Mouse (Mus musculus) embryonic facial prominence, embryonic 11.5 days (tissue): ENCODE measurements at regions not wholly inside any gene's neighbourhood (a gene's known extent, or its start where the extent isn't known, plus 50 kb on each side); places are given as distances from the start of the nearest gene placed in this dataset.
A peak's percentile ranks its signal among the peaks of the same experiment; 100 is the strongest.

Source experiments
- ATAC-seq: fragments of 200-750 bp; cut with Nextera tagmentation; replicated peaks from 2 replicates; pipeline ENCODE4 v1.8.0; 2017; ENCODE audit warnings: low read depth; ENCODE audit not compliant: insufficient number of reproducible peaks, low FRiP score, low TSS enrichment
- DNase-seq: peaks from one replicate; pipeline ENCODE4 v3.0.0-alpha.2; 2015; ENCODE audit warnings: low spot score
- H3K27ac ChIP-seq: fragments of 300-500 bp; sonication (generic); replicated peaks from 2 replicates; pipeline ENCODE4 v1.5.1; 2014; ENCODE audit warnings: mild to moderate bottlenecking, low read depth, low read length, control low read depth
- H3K27me3 ChIP-seq: fragments of 300-500 bp; sonication (generic); 2 replicates; pipeline ENCODE4 v1.6.1; 2014; ENCODE audit warnings: mild to moderate bottlenecking, low read length, moderate library complexity, mixed read lengths; ENCODE audit not compliant: control insufficient read depth, insufficient read depth
- H3K36me3 ChIP-seq: fragments of 300-500 bp; sonication (generic); replicated peaks from 2 replicates; pipeline ENCODE4 v1.6.1; 2014; ENCODE audit warnings: low read depth, mild to moderate bottlenecking, low read length, moderate library complexity, mixed read lengths; ENCODE audit not compliant: control insufficient read depth, insufficient read depth
- H3K4me1 ChIP-seq: fragments of 300-500 bp; sonication (generic); 2 replicates; pipeline ENCODE4 v1.6.1; 2014; ENCODE audit warnings: low read length, mixed read lengths; ENCODE audit not compliant: control insufficient read depth, insufficient read depth
- H3K4me2 ChIP-seq: fragments of 300-500 bp; sonication (generic); 2 replicates; pipeline ENCODE4 v1.6.1; 2014; ENCODE audit warnings: low read depth, mild to moderate bottlenecking, control low read depth, low read length, moderate library complexity
- H3K4me3 ChIP-seq: fragments of 300-500 bp; sonication (generic); 2 replicates; pipeline ENCODE4 v1.5.1; 2014; ENCODE audit warnings: low read depth, low read length, control low read depth
- H3K9ac ChIP-seq: fragments of 300-500 bp; sonication (generic); replicated peaks from 2 replicates; pipeline ENCODE4 v1.6.1; 2014; ENCODE audit warnings: mild to moderate bottlenecking, control low read depth, low read length
- H3K9me3 ChIP-seq: fragments of 300-500 bp; sonication (generic); replicated peaks from 2 replicates; pipeline ENCODE4 v1.6.1; 2016; ENCODE audit warnings: mild to moderate bottlenecking, low read length, inconsistent platforms, mixed read lengths; ENCODE audit not compliant: control insufficient read depth
- WGBS: fragments of 180-500 bp; shearing (Covaris S2); extraction: QIAGEN DNeasy Blood & Tissue Kit; methylation state at CpG from one replicate; pipeline ENCODE4 v1.1.7; 2014; 5-methylcytosine and 5-hydroxymethylcytosine counted together

DNA sequence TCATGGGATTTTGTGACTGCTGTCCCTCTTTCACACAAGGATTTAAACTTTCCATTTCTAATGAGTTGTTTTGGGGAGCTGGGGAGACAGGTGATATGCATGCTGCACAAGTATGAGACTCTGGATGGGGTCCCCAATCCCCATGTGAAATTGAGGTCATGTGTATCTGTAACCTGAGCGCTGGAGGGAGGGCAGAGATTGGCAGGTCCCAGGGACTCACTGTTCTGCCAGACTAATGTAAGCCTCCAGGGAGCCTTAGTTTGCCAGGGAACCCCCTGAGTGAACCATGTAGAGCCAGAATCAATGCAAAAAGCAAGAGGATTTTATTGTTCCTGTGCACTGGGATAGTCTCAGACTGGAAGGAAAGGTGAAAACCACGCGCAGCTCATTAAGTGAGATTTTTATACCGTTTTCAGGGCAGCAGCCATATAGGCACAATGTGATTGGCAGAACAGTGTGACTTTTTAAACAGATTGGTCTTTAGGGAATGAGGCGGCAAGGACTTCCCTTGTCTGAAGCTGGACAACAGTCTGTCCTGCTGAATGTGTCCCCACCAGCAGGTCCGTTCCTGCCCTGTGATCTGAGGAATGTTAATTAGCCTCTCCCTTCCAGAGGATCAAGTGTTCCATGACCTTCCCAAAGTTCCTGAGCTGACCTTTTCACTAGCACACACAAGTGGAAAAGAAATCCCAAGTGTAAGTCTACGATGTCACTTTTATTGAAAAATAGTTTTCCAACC is 59.9 kb upstream of the Oxgr1 start:
- DNase-seq (peak; percentile 30), ATAC-seq (peak; percentile 59; the same call in 1 of the 2 replicates)
- Histone ChIP-seq H3K4me1 (no peaks in the 10 kb centered on the region), H3K27me3 (no peaks in the 10 kb centered on the region), H3K4me2 (no peak overlapping the region), H3K4me3 (no peak overlapping the region), H3K9ac (no peak overlapping the region), H3K27ac (no peak overlapping the region), H3K36me3 (no peaks in the 10 kb centered on the region), H3K9me3 (no peaks in the 10 kb centered on the region)
- 37% methylated on average over 7 of the region's 7 CpGs for WGBS

DNA sequence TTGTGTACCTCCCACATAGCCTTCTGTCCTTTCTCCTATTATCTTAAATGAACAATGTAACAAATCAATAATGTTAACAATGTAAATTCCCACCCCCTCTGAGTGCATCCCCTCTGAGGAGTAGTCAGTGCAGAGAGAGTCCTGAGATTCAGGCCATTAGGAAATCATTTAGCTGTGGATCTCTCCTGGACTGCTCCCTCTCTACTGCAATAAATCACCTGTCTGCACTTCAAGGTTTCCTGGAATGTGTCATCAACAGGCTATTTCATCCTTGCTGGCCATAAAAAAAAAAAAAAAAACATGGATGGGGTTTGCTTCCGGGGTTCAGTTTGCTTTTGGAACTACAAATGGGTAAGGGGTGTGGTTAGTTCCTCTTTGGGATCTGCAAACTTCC is 60.5 kb upstream of the Oxgr1 start:
- DNase-seq (no peak), ATAC-seq (no peak)
- Histone ChIP-seq H3K9ac (no peak overlapping the region), H3K4me3 (no peak overlapping the region), H3K27ac (no peak overlapping the region), H3K4me2 (no peak overlapping the region), H3K9me3 (no peaks in the 10 kb centered on the region), H3K27me3 (no peaks in the 10 kb centered on the region), H3K36me3 (no peaks in the 10 kb centered on the region), H3K4me1 (no peaks in the 10 kb centered on the region)
- WGBS = 50% methylated on average over 1 of the region's 1 CpGs

DNA sequence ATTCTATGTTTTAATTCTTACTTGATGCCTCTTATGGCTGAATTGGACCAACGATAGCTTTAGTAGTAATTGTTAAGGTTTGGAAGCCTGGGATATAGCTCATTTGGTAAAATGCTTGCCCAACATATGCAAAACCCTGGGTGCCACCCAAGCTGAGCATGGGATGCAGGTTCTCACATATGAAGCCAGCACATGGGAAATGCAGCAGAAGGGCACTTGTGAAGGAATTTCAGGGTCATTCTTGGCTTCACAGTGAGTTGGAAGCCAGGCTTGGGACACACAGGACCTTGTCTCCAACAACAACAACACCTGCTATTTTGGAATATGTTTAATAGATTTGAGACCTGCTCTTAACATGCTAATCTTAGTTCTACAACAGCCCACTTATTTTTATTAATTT is 67.6 kb upstream of the Oxgr1 start:
- WGBS = 89% methylated on average over 1 of the region's 1 CpGs
- Histone ChIP-seq H3K4me2 (no peak overlapping the region), H3K27ac (no peak overlapping the region), H3K9ac (no peak overlapping the region), H3K9me3 (no peaks in the 10 kb centered on the region), H3K27me3 (no peaks in the 10 kb centered on the region), H3K4me3 (no peak overlapping the region), H3K4me1 (no peaks in the 10 kb centered on the region), H3K36me3 (no peaks in the 10 kb centered on the region)
- no peak for DNase-seq
- ATAC-seq = no peak

DNA sequence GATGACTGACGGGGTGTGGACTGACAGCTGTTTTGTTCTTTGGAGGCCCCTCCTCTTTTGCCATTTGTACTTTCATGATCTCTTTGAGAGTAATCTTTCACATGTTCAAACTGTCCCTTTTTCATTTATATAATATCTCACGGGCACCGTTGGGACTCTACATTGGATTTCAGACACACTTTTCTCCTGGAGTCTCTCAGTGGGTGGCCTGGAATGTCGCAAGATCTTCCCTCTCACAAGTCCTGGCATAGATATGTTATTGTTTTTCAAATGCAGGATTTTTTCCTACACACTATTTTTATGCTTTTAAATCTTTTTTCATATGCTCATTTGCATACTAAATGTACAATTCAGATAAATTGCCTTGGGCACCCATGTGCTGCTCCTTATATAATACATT is 71.1 kb upstream of the Oxgr1 start:
- H3K36me3 ChIP-seq = no peaks in the 10 kb centered on the region
- no peak overlapping the region for H3K27ac ChIP-seq
- WGBS = 86% methylated on average over 4 of the region's 4 CpGs
- H3K4me3 ChIP-seq = no peak overlapping the region
- ATAC-seq = no peak
- no peak for DNase-seq
- no peak overlapping the region for H3K9ac ChIP-seq
- no peaks in the 10 kb centered on the region for H3K4me1 ChIP-seq
- no peak overlapping the region for H3K4me2 ChIP-seq
- H3K27me3 ChIP-seq = no peaks in the 10 kb centered on the region
- H3K9me3 ChIP-seq = no peaks in the 10 kb centered on the region

DNA sequence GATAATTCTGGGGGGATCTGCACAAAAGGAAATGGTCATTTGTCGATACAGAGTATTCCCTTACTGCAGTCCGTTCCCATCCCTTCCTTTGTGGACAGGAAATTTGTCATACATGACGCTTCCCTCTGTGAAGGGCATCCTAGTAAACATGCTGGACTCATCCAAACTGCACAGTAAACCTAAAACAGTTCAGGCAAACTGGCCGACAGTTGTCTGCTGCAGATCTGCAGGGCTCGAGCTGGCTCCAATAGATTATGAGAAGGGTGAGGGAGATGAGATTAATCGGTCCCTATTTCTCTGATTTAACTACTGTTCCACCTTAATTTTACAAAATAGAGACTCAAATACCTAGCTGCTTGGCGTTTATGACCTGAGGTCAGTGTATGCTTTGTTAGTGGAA is 76.3 kb upstream of the Oxgr1 start:
- Histone ChIP-seq H3K27ac (no peak overlapping the region), H3K4me1 (no peaks in the 10 kb centered on the region), H3K27me3 (no peaks in the 10 kb centered on the region), H3K36me3 (no peaks in the 10 kb centered on the region), H3K4me2 (no peak overlapping the region), H3K4me3 (no peak overlapping the region), H3K9me3 (no peaks in the 10 kb centered on the region), H3K9ac (no peak overlapping the region)
- WGBS = 86% methylated on average over 7 of the region's 7 CpGs
- DNase-seq (no peak), ATAC-seq (no peak)

DNA sequence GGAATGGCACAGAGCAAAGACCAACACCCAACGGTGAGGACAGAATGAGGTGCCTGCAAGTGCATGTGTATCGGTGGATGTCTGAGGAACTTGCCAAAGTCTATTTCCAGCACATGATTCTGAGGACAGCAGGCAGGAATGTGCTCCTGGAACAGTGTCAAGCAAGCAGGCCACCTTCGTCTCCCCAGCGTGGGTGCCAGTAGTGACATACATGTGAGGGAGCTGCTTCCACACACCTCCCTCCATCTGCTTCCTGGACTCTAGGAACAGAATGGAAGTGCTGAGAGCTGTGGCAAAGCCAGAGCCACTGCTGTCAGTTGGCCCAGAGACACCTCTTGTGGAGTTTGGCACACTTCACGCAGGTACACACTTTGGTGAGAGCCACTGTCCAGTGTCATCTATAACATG is 76.9 kb upstream of the Oxgr1 start:
- no peaks in the 10 kb centered on the region for H3K4me1 ChIP-seq
- no peaks in the 10 kb centered on the region for H3K36me3 ChIP-seq
- H3K9me3 ChIP-seq = no peaks in the 10 kb centered on the region
- DNase-seq = no peak
- ATAC-seq = no peak
- no peaks in the 10 kb centered on the region for H3K27me3 ChIP-seq
- no peak overlapping the region for H3K4me2 ChIP-seq
- no peak overlapping the region for H3K4me3 ChIP-seq
- H3K9ac ChIP-seq = no peak overlapping the region
- no peak overlapping the region for H3K27ac ChIP-seq
- WGBS = 88% methylated on average over 5 of the region's 5 CpGs

DNA sequence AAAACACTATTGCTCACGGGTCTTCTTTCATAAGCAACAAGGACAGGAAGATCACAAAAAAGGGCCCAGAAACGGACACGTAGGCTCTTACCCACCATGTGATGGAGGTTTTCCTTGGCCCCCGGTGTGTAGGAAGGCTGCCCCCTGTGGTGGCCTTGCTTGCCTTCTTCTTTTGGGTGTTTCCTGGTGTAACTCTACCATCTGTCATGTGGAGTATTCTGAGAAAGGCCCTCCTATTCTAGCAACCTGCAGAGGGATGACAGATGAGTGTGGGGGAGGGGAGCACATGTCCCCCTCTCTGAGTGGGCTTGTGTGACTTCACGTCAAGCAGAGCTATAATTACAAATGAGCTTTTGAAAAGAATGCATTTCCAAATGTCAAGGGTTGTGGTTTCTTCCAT is 77.3 kb upstream of the Oxgr1 start:
- Histone ChIP-seq H3K9ac (no peak overlapping the region), H3K4me1 (no peaks in the 10 kb centered on the region), H3K4me2 (no peak overlapping the region), H3K36me3 (no peaks in the 10 kb centered on the region), H3K4me3 (no peak overlapping the region), H3K27ac (no peak overlapping the region), H3K9me3 (no peaks in the 10 kb centered on the region), H3K27me3 (no peaks in the 10 kb centered on the region)
- DNase-seq (no peak), ATAC-seq (no peak)
- WGBS = 74% methylated on average over 5 of the region's 5 CpGs

DNA sequence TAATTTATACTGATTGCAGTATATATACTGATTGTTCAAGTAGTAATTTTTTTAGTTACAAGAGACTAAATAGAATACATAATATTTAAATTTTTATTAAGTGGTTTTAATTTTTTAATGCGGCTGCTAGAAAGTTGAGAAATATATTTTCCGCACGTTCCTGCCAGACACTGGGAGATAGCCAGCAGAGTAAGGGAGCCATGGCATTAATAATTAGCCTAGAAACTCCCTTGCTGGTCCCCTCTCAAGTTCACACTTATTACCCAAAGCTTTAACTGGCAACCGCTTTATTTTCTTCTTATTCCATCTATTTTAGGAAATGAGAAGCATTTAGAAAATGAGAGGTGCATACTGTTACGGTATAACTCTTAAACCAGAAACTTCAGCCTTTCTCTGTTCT is 78.0 kb upstream of the Oxgr1 start:
- Histone ChIP-seq H3K4me3 (no peak overlapping the region), H3K36me3 (no peaks in the 10 kb centered on the region), H3K27ac (no peak overlapping the region), H3K9me3 (no peaks in the 10 kb centered on the region), H3K4me2 (no peak overlapping the region), H3K27me3 (no peaks in the 10 kb centered on the region), H3K4me1 (no peaks in the 10 kb centered on the region), H3K9ac (no peak overlapping the region)
- WGBS = 95% methylated on average over 5 of the region's 5 CpGs
- DNase-seq (no peak), ATAC-seq (no peak)
